29 mouse cellular contexts compared by ENCODE assay signal in the genomic region with DNA sequence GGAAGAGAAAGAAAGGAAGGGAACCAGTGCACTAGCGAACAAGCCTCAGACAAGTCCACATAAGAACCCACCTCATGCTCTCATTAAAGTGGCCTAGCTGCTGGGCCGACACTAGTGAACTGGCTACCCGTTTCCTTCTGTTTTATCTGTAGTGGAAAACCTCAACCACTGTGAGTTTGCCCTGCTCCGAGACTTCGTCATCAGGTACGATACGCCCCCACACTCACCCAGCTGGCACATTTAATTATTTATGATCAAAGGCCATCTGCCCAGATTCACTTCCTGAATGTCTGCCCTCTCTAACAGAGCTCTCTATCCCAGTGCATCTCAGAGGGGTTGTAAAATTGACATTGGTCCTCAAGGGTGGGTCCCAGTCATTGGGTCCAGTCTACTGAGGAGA. TPM values are rescaled to one million over a fixed set of nuclear protein-coding genes. Genes with fewer than 3 reads are reported as not detected.
DNase-seq lines count a peak whose midpoint lies in the region; ATAC-seq lines count a peak whose summit lies in the region.
"Had no signal": no experiment of that assay in that cellular context is flagged by ENCODE, and none has a peak within 500 bp of the region (broad histone marks: within the 10 kb centered on the region; RNA-seq: fewer than 3 reads in every experiment).

No protein-coding gene starts in this region.

- no peak overlapping the region for H3K4me3 ChIP-seq in heart, embryonic 10.5 days
- H3K4me3 ChIP-seq: embryonic facial prominence, embryonic 10.5 days; embryonic facial prominence, embryonic 12.5 days; forebrain, embryonic 13.5 days; forebrain, embryonic 15.5 days had no signal

- peaks cover 21% of the 10 kb centered on the region for H3K4me1 ChIP-seq in heart, embryonic 10.5 days

- ATAC-seq in activated CD4-positive, CD25-positive, alpha-beta regulatory T cell, adult 4 months, result peak; percentile 52
- peak; percentile 74 for ATAC-seq in inflammation-experienced regulatory T-cells, adult 6 months
- ATAC-seq: forebrain, embryonic 13.5 days; forebrain, embryonic 15.5 days; forebrain, postnatal 0 days; Patski had no signal

- H3K9me3 ChIP-seq in heart, embryonic 10.5 days, result no peaks in the 10 kb centered on the region
- H3K9me3 ChIP-seq: embryonic facial prominence, embryonic 10.5 days; embryonic facial prominence, embryonic 12.5 days; forebrain, embryonic 13.5 days; forebrain, embryonic 15.5 days; G1E had no signal

- no peaks in the 10 kb centered on the region for H3K36me3 ChIP-seq in heart, embryonic 10.5 days
- H3K36me3 ChIP-seq: G1E had no signal

- H3K27me3 ChIP-seq in heart, embryonic 10.5 days (ENCODE audit: insufficient read depth, poor library complexity, severe bottlenecking), result 0 out of 2 replicates have a peak, but pooled peaks cover 4% of the 10 kb centered on the region
- H3K27me3 ChIP-seq: embryonic facial prominence, embryonic 12.5 days; forebrain, embryonic 13.5 days; forebrain, embryonic 15.5 days had no signal

- WGBS in heart, embryonic 10.5 days, result 85% methylated on average over 7 of the region's 7 CpGs

- no peak overlapping the region for H3K27ac ChIP-seq in heart, embryonic 10.5 days
- H3K27ac ChIP-seq: embryonic facial prominence, embryonic 10.5 days; embryonic facial prominence, embryonic 12.5 days; forebrain, embryonic 13.5 days; forebrain, embryonic 15.5 days had no signal

- DNase-seq in retina, embryonic 14.5 days (ENCODE audit: low spot score), result peak; percentile 26
- no peak for DNase-seq in retina, postnatal 1 day
- peak; percentile 64 for DNase-seq in CD4-positive, CD25-positive, alpha-beta regulatory T cell, adult 2 months (ENCODE audit: low read depth, low spot score)
- no peak for DNase-seq in thymus, postnatal 0 days (ENCODE audit: low spot score)
- no peak for DNase-seq in heart, embryonic 10.5 days (ENCODE audit: low spot score)
- DNase-seq in right cerebral cortex, adult 2 months (ENCODE audit: low spot score in 2 of 2), result no peak
- DNase-seq: adrenal gland, adult 2 months; adrenal gland, postnatal 10 days; adrenal gland, postnatal 25 days; cerebellum, adult 11 months; cerebellum, adult 18-20 months; cerebellum, adult 8-10 months; cerebellum, adult 9-11 months; cerebellum, postnatal 14 days; cerebellum, postnatal 36 days; forebrain, postnatal 0 days had no signal

RNA-seq across cellular contexts. Expression of gene Wbp2nl, which starts 8.5 kb away (rescaled TPM):
- not detected for polyA plus RNA-seq in activated CD4-positive, CD25-positive, alpha-beta regulatory T cell, adult 4 months (2017; shearing (Covaris generic))
- not detected for polyA plus RNA-seq in inflammation-experienced regulatory T-cells, adult 6 months (2017; shearing (Covaris generic))
- polyA plus RNA-seq in thymus, postnatal 0 days (2015; fragmentation: Nextera tagmentation; extraction: Ambion mirVana), result 0.22 TPM in 1 of 2 replicates, not detected in the other
- polyA plus RNA-seq in heart, embryonic 10.5 days (2016; fragmentation: Nextera tagmentation; extraction: Ambion mirVana), result 0.28 and 0.65 TPM in 2 replicates
- polyA plus RNA-seq: adrenal gland, adult 2 months; C2C12; cortical plate, adult 2 months; embryonic facial prominence, embryonic 14.5 days; forebrain, embryonic 11.5 days; forebrain, embryonic 13.5 days; frontal cortex, adult 2 months; G1E; Patski had no signal

RNA-seq across cellular contexts. Expression of gene Sept3, which starts 15.6 kb away (rescaled TPM):
- not detected for polyA plus RNA-seq in activated CD4-positive, CD25-positive, alpha-beta regulatory T cell, adult 4 months (2017; shearing (Covaris generic))
- polyA plus RNA-seq in inflammation-experienced regulatory T-cells, adult 6 months (2017; shearing (Covaris generic)), result not detected
- polyA plus RNA-seq in thymus, postnatal 0 days (2015; fragmentation: Nextera tagmentation; extraction: Ambion mirVana), result 0.90 and 1.1 TPM in 2 replicates
- polyA plus RNA-seq in heart, embryonic 10.5 days (2016; fragmentation: Nextera tagmentation; extraction: Ambion mirVana), result 3.7 and 14.0 TPM in 2 replicates
- polyA plus RNA-seq: G1E had no signal

RNA-seq across cellular contexts. Expression of gene 1500009C09Rik, which starts 38.1 kb away (rescaled TPM):
- not detected for polyA plus RNA-seq in activated CD4-positive, CD25-positive, alpha-beta regulatory T cell, adult 4 months (2017; shearing (Covaris generic))
- polyA plus RNA-seq in inflammation-experienced regulatory T-cells, adult 6 months (2017; shearing (Covaris generic)), result not detected
- polyA plus RNA-seq in thymus, postnatal 0 days (2015; fragmentation: Nextera tagmentation; extraction: Ambion mirVana), result not detected in 2 replicates
- polyA plus RNA-seq in heart, embryonic 10.5 days (2016; fragmentation: Nextera tagmentation; extraction: Ambion mirVana), result not detected in 2 replicates
- polyA plus RNA-seq: C2C12; embryonic facial prominence, embryonic 10.5 days; embryonic facial prominence, embryonic 12.5 days; G1E; Patski had no signal

RNA-seq across cellular contexts. Expression of gene Cenpm, which starts 45.7 kb away (rescaled TPM):
- 10 to 100 TPM; 21.6 to 34.7 TPM for polyA plus RNA-seq in activated CD4-positive, CD25-positive, alpha-beta regulatory T cell, adult 4 months (2017; shearing (Covaris generic))
- polyA plus RNA-seq in inflammation-experienced regulatory T-cells, adult 6 months (2017; shearing (Covaris generic)), result 10 to 100 TPM in 2 of 3 experiments, 1 to 10 TPM in 1; 6.0 to 56.1 (median 12.3) TPM
- 59.3 and 61.5 TPM in 2 replicates for polyA plus RNA-seq in thymus, postnatal 0 days (2015; fragmentation: Nextera tagmentation; extraction: Ambion mirVana)
- polyA plus RNA-seq in heart, embryonic 10.5 days (2016; fragmentation: Nextera tagmentation; extraction: Ambion mirVana), result 58.1 and 66.3 TPM in 2 replicates

RNA-seq across cellular contexts. Expression of gene Naga, which starts 48.5 kb away (rescaled TPM):
- polyA plus RNA-seq in activated CD4-positive, CD25-positive, alpha-beta regulatory T cell, adult 4 months (2017; shearing (Covaris generic)), result 10 to 100 TPM; 44.2 to 63.7 TPM
- polyA plus RNA-seq in inflammation-experienced regulatory T-cells, adult 6 months (2017; shearing (Covaris generic)), result 10 to 100 TPM; 40.7 to 74.7 (median 50.9) TPM
- polyA plus RNA-seq in thymus, postnatal 0 days (2015; fragmentation: Nextera tagmentation; extraction: Ambion mirVana), result 35.9 and 38.4 TPM in 2 replicates
- 28.4 and 32.3 TPM in 2 replicates for polyA plus RNA-seq in heart, embryonic 10.5 days (2016; fragmentation: Nextera tagmentation; extraction: Ambion mirVana)

Comparison
In these comparisons a context has a peak if more than half of its experiments do, and no peak if none do; other contexts are left out.
1. DNase-seq: peak in retina, embryonic 14.5 days (single experiment) and CD4-positive, CD25-positive, alpha-beta regulatory T cell, adult 2 months (single experiment); none in retina, postnatal 1 day (single experiment), thymus, postnatal 0 days (single experiment), heart, embryonic 10.5 days (single experiment) and right cerebral cortex, adult 2 months (0 of 2).